ENCODE assay signal across 17 mouse cellular contexts in the genomic region with DNA sequence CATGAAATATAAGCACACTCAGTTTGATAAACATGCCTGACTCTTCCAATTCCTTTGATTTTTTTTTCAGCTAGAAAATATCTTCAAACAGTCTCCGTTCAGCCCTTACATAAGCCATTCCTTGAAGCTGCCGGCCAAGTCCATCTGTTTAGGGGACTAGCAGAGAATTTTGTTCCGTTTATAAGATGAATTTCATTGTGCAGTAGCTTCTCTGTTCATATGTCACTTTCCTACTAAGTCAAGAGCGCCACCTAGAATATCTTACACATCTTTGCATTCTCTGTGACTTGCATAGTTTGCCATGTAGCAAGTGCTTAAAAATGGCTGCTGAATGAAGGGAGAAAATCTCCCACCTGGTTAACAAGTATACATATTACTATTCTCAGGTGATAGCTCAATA. TPM values are rescaled to one million over a fixed set of nuclear protein-coding genes. Genes with fewer than 3 reads are reported as not detected.
DNase-seq lines count a peak whose midpoint lies in the region; ATAC-seq and TF ChIP-seq lines count a peak whose summit lies in the region.
"Had no signal": no experiment of that assay in that cellular context is flagged by ENCODE, and none has a peak within 500 bp of the region (broad histone marks: within the 10 kb centered on the region; RNA-seq: fewer than 3 reads in every experiment).

No protein-coding gene starts in this region.

- peak; percentile 38 for DNase-seq in forebrain, postnatal 0 days
- DNase-seq in left cerebral cortex, postnatal 25 days (ENCODE audit: low spot score in 2 of 2): peak; percentile 19 to 59
- DNase-seq in left cerebral cortex, adult 11 months (ENCODE audit: low spot score): no peak
- peak; percentile 47 for DNase-seq in 416B (ENCODE audit: low read depth)
- peak; percentile 4 for DNase-seq in R1 (ENCODE audit: low read depth, low spot score)
- no peak for DNase-seq in spleen, postnatal 10 days (ENCODE audit: low spot score in 2 of 2)
- no peak for DNase-seq in spleen, adult 18-20 months
- DNase-seq: heart, postnatal 36 days; kidney, postnatal 4 days had no signal

- no peaks in the 10 kb centered on the region for H3K36me3 ChIP-seq in forebrain, postnatal 0 days (ENCODE audit: insufficient read depth)
- H3K36me3 ChIP-seq in forebrain, embryonic 16.5 days (ENCODE audit: control insufficient read depth, insufficient read depth): no peaks in the 10 kb centered on the region
- H3K36me3 ChIP-seq: embryonic facial prominence, embryonic 12.5 days; limb, embryonic 13.5 days; neural tube, embryonic 12.5 days had no signal

- H3K27ac ChIP-seq in forebrain, postnatal 0 days (ENCODE audit: low read depth, low read length): no peak overlapping the region
- no peak overlapping the region for H3K27ac ChIP-seq in forebrain, embryonic 16.5 days (ENCODE audit: low read length)
- H3K27ac ChIP-seq: embryonic facial prominence, embryonic 12.5 days; forebrain, embryonic 13.5 days; limb, embryonic 13.5 days; neural tube, embryonic 12.5 days had no signal

- H3K4me3 ChIP-seq in forebrain, postnatal 0 days (ENCODE audit: low read depth, low read length): no peak overlapping the region
- H3K4me3 ChIP-seq in forebrain, embryonic 16.5 days (replicated peaks; ENCODE audit: low read length): no peak overlapping the region
- H3K4me3 ChIP-seq: embryonic facial prominence, embryonic 12.5 days; forebrain, embryonic 13.5 days; limb, embryonic 13.5 days; neural tube, embryonic 12.5 days had no signal

- H3K9me3 ChIP-seq in forebrain, postnatal 0 days (ENCODE audit: low read length): no peaks in the 10 kb centered on the region
- H3K9me3 ChIP-seq in forebrain, embryonic 16.5 days (ENCODE audit: control insufficient read depth, low read length): no peaks in the 10 kb centered on the region
- H3K9me3 ChIP-seq: embryonic facial prominence, embryonic 12.5 days; forebrain, embryonic 13.5 days; limb, embryonic 13.5 days; neural tube, embryonic 12.5 days had no signal

- peak; percentile 52 for TF ChIP-seq CTCF in forebrain, postnatal 0 days (IDR thresholded peaks at IDR 0.05; ENCODE audit: low read depth)

- peak; percentile 48; the same call in 1 of the 2 replicates for ATAC-seq in forebrain, postnatal 0 days
- ATAC-seq in forebrain, embryonic 16.5 days: no peak
- ATAC-seq: activated CD4-positive, CD25-positive, alpha-beta regulatory T cell, adult 4 months; forebrain, embryonic 13.5 days; intestine, embryonic 16.5 days had no signal

- no peak overlapping the region for H3K9ac ChIP-seq in forebrain, postnatal 0 days
- H3K9ac ChIP-seq in forebrain, embryonic 16.5 days (replicated peaks; ENCODE audit: low read depth, low read length): no peak overlapping the region
- H3K9ac ChIP-seq: embryonic facial prominence, embryonic 12.5 days; forebrain, embryonic 13.5 days; limb, embryonic 13.5 days; neural tube, embryonic 12.5 days had no signal

- H3K4me2 ChIP-seq in forebrain, postnatal 0 days (ENCODE audit: low read depth): no peak overlapping the region
- H3K4me2 ChIP-seq in forebrain, embryonic 16.5 days (ENCODE audit: low read length): no peak overlapping the region
- H3K4me2 ChIP-seq: embryonic facial prominence, embryonic 12.5 days; forebrain, embryonic 13.5 days; limb, embryonic 13.5 days; midbrain, embryonic 11.5 days; neural tube, embryonic 12.5 days had no signal

- intact Hi-C loops in left cerebral cortex, postnatal 25 days (cut with DNase I): no loop called here

- no peaks in the 10 kb centered on the region for H3K4me1 ChIP-seq in forebrain, postnatal 0 days (ENCODE audit: insufficient read depth)
- peaks cover 2% of the 10 kb centered on the region; the same call in 1 of the 2 replicates for H3K4me1 ChIP-seq in forebrain, embryonic 16.5 days (replicated peaks; ENCODE audit: control insufficient read depth, insufficient read depth, low read length)
- H3K4me1 ChIP-seq: embryonic facial prominence, embryonic 12.5 days; forebrain, embryonic 13.5 days; neural tube, embryonic 12.5 days had no signal

- 59% methylated on average over 4 of the region's 4 CpGs for WGBS in forebrain, postnatal 0 days
- 57% methylated on average over 4 of the region's 4 CpGs for WGBS in forebrain, embryonic 16.5 days

- no peaks in the 10 kb centered on the region for H3K27me3 ChIP-seq in forebrain, postnatal 0 days (ENCODE audit: insufficient read depth, low read length)
- H3K27me3 ChIP-seq in forebrain, embryonic 16.5 days (replicated peaks; ENCODE audit: control insufficient read depth, insufficient read depth, low read length): no peaks in the 10 kb centered on the region
- H3K27me3 ChIP-seq: embryonic facial prominence, embryonic 12.5 days; forebrain, embryonic 13.5 days; limb, embryonic 13.5 days; neural tube, embryonic 12.5 days had no signal

RNA-seq across cellular contexts. Expression of a gene that starts 51.0 kb away (rescaled TPM):
- 30.2 and 36.9 TPM in 2 replicates for total RNA-seq in forebrain, postnatal 0 days (2014; rRNA removed)
- polyA plus RNA-seq in forebrain, postnatal 0 days (2015; fragmentation: Nextera tagmentation; extraction: Ambion mirVana): 28.2 and 32.1 TPM in 2 replicates
- 28.4 and 33.1 TPM in 2 replicates for polyA plus RNA-seq in forebrain, embryonic 16.5 days (2015; fragmentation: Nextera tagmentation; extraction: Ambion mirVana)
- 10 to 100 TPM; 23.7 to 24.1 TPM for total RNA-seq in left cerebral cortex, postnatal 25 days (2021)

Comparison
In these comparisons a context has a peak if more than half of its experiments do, and no peak if none do; other contexts are left out.
1. DNase-seq: peak in forebrain, postnatal 0 days (single experiment), left cerebral cortex, postnatal 25 days (2 of 2), 416B (single experiment) and R1 (single experiment); none in left cerebral cortex, adult 11 months (single experiment), spleen, postnatal 10 days (0 of 2) and spleen, adult 18-20 months (0 of 2).